Mouse (Mus musculus) lung, postnatal 14 days (tissue): ENCODE measurements around the gene Atp5f1.
A peak's percentile ranks its signal among the peaks of the same experiment; 100 is the strongest.
"Not testable (repeated sequence)": the region's sequence is repeated elsewhere in the genome, so short reads cannot be mapped to it uniquely, and the experiment has no call there.

Experiments
- DNase-seq: peaks from one replicate; pipeline ENCODE4 v3.0.0; 2021

Atp5f1 gene

GRCm38 (mm10) chr3:105959999-105960398 is at the start of gene Atp5f1:
Gene Atp5f1, minus strand, starts transcription at chr3:105960099.
- DNase-seq: no peak

- DNase-seq: not testable (repeated sequence)
Observed at GRCm38 (mm10) chr3:106003360-106003759, 43.5 kb upstream of the Atp5f1 start.

- peak; percentile 22 for DNase-seq
Observed at GRCm38 (mm10) chr3:106001416-106002370, 41.8 kb upstream of the Atp5f1 start.

- no peak for DNase-seq
Observed at GRCm38 (mm10) chr3:106000707-106001375, 40.9 kb upstream of the Atp5f1 start.

GRCm38 (mm10) chr3:105994730-105995129 is 34.8 kb upstream of the Atp5f1 start:
- no peak for DNase-seq

- DNase-seq: peak; percentile 67
Observed at GRCm38 (mm10) chr3:105991653-105992283, 31.9 kb upstream of the Atp5f1 start.

GRCm38 (mm10) chr3:105989611-105990010 is 29.7 kb upstream of the Atp5f1 start:
- DNase-seq: not testable (repeated sequence)

GRCm38 (mm10) chr3:105974174-105974573 is 14.3 kb upstream of the Atp5f1 start:
- no peak for DNase-seq

- no peak for DNase-seq
Observed at GRCm38 (mm10) chr3:105973411-105973810, 13.5 kb upstream of the Atp5f1 start, which contains the start of gene Ovgp1. Gene Ovgp1, plus strand, starts transcription at chr3:105973711.

GRCm38 (mm10) chr3:105971831-105972446 is 12.0 kb upstream of the Atp5f1 start:
- DNase-seq: no peak

GRCm38 (mm10) chr3:105960700-105961099 is 801 bp upstream of the Atp5f1 start:
- no peak for DNase-seq

GRCm38 (mm10) chr3:105959585-105959984 is 314 bp downstream of the Atp5f1 start:
- DNase-seq: no peak

- DNase-seq: peak; percentile 96
Observed at GRCm38 (mm10) chr3:105958974-105959580, 822 bp downstream of the Atp5f1 start, which contains the start of gene Wdr77. Gene Wdr77, plus strand, starts transcription at chr3:105959369.

- no peak for DNase-seq
Observed at GRCm38 (mm10) chr3:105958204-105958603, 1.7 kb downstream of the Atp5f1 start.

- DNase-seq: no peak
Observed at GRCm38 (mm10) chr3:105957235-105957634, 2.7 kb downstream of the Atp5f1 start.

GRCm38 (mm10) chr3:105951348-105951747 is 8.6 kb downstream of the Atp5f1 start:
- DNase-seq: no peak

GRCm38 (mm10) chr3:105936111-105936510 is 23.8 kb downstream of the Atp5f1 start:
- DNase-seq: no peak

GRCm38 (mm10) chr3:105935033-105935432 is 24.9 kb downstream of the Atp5f1 start:
- DNase-seq: peak; percentile 76

- no peak for DNase-seq
Observed at GRCm38 (mm10) chr3:105933926-105934325, 26.0 kb downstream of the Atp5f1 start.

- DNase-seq: no peak
Observed at GRCm38 (mm10) chr3:105932240-105933071, 27.4 kb downstream of the Atp5f1 start, which contains the start of gene I830077J02Rik. Gene I830077J02Rik, minus strand, starts transcription at chr3:105932664.

GRCm38 (mm10) chr3:105931095-105931494 is 28.8 kb downstream of the Atp5f1 start:
- no peak for DNase-seq
